Mouse (Mus musculus) frontal cortex, postnatal 10 days (tissue): Measurements from ENCODE around the gene Dok5.
A peak's percentile ranks its signal among the peaks of the same experiment; 100 is the strongest.

Source experiments
- DNase-seq, 2 experiments: peaks; one replicate each; pipeline ENCODE4 v3.0.0; 2022; ENCODE audit warnings: low spot score in 2 of 2, mixed read lengths in 1 of 2

The Dok5 gene

DNA sequence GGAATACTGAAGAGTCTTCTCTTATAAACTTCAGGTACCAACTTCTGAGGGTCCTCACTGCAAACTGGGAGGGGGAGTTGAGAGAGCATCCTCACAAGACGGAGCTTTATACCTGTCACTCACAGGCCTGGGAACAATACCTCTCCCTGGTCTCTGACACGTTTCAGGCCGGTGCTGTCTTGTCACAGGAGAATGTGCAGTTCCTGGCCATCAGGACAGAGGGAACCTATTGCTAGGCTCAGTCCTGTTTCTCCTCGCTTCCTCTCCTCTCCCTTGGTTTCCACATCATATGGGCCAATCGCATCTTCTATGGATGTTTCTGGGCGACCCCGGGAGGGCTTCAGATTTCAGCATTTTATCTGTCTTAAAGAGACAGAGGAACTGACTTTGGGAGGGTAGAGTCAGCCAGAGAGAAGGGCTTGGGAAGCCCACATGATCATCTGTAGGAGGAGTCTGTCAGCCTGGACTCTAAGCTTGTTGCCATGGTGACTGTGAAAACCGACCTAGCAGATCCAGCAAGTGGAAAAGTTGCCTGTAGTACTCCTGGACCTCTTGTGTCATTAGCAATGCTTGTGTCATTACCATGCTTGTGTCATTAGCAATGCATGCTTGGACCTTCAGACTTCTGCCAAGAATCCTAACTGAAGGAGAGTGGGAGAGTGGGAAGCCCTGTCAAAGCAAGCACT lies 59.9 kb downstream of the Dok5 start:
- no peak for DNase-seq

DNA sequence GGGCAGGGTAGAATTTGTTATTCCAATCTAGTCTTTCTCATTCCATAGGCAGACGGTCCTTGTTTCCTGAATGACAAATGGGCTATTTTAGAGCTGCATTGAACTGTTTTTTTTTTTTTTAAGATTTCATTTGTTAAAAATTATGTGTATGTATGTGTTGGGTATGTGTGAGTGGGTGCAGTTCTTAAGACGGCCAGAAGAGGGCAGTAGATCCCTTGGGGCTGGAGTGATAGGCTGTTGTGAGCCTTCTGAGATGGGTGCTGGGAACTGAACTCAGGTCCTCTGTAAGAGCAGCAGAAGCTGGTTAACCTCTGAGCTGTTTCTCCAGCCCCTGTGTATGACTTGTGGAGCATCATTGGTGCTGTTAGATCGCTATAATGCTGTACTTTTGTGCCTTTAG lies 63.6 kb downstream of the Dok5 start:
- no peak for DNase-seq

DNA sequence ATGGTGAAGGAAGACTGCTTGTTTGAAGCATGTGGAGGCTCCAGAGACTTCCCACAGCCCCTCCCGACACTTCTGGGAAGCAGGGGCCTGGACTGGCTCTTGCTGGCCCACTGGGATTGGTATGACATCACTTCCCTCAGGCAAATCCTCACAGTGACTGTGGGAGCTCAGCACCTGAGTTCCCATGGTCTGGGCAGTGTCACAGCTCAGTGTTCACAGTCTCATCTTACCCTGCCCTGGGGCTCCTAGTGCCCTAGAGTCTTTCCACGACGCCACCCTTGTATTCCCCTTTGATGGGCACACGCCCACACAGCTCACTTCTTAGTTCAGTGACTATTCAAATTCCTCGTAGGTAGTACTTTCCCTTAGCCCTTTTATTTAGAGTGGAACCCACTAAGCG lies 71.4 kb downstream of the Dok5 start:
- no peak for DNase-seq

GRCm38 (mm10) chr2:170807555-170808258 lies 76.1 kb downstream of the Dok5 start:
- DNase-seq: no peak

- no peak for DNase-seq
Observed at GRCm38 (mm10) chr2:170808259-170808789, 76.7 kb downstream of the Dok5 start.

DNA sequence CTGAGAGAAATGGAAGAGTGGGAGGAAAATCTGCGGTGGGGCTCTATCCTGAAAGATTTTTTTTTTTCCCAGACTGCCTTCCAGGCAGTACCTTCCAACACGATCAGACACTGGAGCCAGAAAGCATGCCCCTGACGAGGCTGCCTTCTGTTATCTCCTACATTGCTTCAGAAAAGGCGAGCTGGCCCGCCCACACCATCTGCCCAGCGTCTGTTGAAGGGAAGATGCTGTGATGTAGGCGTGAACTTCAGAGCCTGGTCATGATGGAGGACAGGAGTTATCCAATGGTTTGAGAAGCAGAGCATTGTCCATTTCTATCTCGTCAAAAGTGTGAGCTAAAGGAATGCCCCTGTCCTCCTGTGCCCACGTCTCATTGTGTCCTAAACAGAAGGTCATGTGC lies 79.7 kb downstream of the Dok5 start:
- DNase-seq: peak; percentile 27 to 59

DNA sequence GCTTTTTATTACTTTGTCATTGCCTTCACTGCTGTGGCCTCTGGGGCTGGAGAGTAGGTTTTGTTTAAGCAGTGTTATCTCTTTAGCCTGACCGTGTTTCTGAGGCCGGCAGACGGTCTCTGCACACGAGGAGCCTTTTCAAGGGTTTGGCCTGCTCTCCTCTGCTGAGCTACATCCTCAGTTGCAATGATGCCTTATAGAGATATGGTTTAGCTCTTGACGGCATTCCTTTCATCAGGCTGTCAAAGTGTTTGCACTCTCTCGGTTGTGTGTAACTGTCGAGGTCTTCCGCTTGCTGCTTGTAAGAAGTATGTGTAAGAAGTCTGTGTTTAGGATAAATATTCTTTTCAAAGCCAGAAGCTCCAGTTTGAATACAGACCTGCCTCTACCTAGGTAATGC lies 84.7 kb downstream of the Dok5 start:
- DNase-seq: no peak

DNA sequence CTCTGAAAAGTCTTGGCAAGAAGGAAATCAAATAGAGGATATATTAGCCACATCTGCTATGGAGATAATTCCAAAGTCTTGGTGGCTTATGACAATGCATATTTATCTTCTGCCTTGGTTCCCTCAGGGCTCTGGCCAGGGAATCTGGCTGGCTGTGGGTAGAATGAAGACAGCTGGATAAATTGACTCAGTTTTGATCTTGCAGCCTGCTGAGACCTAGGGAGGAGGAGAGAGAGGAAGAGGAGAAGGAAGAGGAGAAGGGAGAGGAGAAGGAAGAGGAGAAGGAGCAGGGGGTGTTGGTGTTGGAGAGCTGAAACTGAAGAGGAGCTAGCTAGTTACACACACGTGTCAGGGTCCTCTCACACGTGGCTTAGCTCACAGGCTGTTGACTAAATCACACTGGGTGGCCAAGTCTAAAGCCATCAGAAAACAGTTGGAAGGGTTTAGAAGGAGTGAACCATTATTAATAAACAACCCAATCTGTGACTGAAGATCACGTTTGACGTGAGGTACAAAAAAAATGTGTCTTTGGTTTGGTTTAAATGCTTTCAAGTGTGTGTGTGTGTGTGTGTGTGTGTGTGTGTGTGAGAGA lies 85.6 kb downstream of the Dok5 start:
- DNase-seq: no peak

DNA sequence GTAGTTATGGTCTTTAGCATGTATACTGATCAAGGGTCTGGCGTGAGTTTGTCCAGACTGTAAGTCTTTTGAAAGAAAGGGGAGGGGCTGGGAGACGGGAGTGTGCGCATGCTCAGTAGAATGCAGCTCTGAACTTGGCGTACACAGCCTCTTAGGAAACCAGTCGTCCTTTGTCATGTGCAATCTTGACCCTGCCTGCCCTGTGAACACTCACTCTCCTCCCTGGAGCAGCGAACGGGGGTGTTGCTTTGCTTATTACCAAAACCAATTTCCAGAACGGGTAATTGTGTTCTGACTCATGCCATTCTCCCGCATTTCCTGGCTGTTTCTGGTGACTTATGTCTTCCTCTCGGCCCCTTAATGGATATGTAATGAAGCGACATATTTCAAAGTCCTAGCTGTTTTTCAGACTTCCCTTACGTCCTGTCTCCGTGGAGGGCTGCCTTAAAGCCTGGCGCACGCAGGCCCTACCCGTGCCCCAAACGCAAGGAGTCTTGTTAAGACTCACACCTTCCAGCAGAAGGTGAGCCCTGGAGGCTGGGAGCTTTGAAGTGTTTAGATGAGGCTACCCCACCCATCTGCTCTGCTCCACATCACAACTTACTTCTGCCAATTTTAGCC lies 95.3 kb downstream of the Dok5 start:
- no peak for DNase-seq

DNA sequence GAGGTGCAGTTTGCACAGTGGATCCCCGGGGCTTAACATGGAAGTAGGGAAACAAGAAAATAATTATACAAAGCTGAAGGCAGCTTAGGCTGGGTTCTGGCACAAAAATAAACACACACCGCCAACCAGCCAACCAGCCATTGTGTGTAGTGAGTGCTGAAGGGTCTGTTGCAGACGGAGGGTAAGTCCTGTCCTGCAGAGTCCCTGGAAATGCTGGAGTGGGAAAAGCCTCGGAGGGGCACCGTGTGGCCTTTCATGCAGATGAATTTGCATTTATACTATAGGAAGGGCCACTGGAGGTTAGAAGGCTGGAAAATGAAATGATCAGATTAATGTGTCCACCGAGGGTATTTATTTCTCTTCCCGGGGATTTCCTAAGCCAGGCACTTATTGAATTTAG lies 97.2 kb downstream of the Dok5 start:
- DNase-seq: no peak

GRCm38 (mm10) chr2:170829191-170829611 lies 97.6 kb downstream of the Dok5 start:
- DNase-seq: no peak

DNA sequence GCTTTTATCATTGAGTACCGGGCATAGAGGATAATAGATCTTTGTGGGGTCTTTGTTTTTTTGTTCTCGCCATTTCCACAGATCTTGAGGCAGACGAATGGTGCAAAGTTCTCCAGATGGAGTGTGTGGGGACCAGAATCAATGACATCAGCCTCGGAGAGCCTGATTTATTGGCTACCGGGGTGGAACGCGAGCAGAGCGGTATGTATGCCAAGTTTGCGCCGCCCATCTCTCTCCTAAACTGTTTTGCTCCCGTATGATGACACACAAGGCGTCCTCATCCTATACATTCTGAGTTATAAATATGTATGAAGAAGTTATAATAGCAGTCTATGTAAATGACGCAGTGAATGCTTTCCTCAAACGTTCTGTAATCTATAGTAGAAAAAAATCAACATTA lies 98.4 kb downstream of the Dok5 start:
- DNase-seq: no peak

- DNase-seq: no peak
Observed at GRCm38 (mm10) chr2:170836862-170837261, 105.3 kb downstream of the Dok5 start.

- no peak for DNase-seq
Observed at GRCm38 (mm10) chr2:170837363-170837762, 105.8 kb downstream of the Dok5 start.

DNA sequence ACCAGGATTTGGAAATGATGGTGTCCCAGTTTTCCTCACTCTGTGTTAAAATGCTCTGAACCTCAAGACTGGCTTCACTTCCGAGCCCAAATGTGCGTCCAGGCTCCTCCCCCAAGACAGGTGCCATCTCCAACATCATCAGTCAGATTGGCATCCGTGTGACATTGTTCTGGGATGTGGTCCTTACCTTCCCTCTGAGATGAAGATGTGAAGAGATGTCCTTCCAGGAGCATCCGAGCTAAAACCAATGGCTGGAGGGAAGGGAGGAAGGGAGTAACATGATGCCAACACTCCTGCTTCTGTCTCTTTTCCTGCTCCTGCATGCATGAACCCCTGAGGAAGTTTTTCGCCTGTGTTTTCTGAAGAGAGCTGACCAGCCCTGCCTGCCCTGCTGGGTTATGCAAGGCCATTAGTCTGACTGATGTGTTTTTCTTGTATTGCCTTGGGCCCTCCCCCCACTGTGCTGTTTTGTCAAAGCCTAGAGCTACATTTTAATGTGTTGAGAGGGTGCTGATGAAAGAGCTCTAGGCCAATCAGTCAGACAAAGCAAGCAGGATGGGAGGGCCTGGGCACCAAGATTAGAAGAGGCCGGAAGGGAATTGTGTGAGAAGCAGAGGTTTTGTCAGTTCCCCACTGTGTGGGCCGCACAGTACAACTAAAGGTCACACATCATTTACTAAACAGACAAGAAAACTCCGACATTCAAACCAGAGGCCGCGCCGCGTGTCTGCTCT lies 106.4 kb downstream of the Dok5 start:
- peak in 1 of 2 experiments; percentile 53 for DNase-seq

DNA sequence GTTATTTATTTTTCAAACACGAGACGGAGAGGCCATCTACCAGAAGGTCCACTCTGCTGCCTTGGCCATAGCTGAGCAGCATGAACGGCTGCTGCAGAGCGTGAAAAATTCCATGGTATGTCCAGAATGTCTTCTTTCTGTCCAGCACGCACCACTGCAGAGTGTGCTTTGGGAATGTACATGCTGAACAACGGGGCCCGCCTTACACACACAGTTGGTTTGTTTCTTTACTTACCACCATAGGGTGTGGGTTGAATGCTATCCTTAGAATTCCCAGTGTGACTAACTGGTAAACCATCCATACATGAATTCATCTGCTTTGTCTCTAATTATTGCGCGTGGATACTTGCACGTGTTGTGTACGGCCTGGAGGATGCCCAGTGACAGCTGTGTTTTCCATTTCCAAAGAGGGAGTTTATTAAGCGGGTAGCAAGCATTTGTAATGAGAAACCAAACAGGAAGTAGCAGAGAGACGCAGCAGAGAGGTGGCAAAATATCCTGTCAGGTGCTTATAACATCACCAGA lies 109.9 kb downstream of the Dok5 start:
- no peak for DNase-seq

- DNase-seq: no peak
Observed at GRCm38 (mm10) chr2:170845511-170845910, 113.9 kb downstream of the Dok5 start.

DNA sequence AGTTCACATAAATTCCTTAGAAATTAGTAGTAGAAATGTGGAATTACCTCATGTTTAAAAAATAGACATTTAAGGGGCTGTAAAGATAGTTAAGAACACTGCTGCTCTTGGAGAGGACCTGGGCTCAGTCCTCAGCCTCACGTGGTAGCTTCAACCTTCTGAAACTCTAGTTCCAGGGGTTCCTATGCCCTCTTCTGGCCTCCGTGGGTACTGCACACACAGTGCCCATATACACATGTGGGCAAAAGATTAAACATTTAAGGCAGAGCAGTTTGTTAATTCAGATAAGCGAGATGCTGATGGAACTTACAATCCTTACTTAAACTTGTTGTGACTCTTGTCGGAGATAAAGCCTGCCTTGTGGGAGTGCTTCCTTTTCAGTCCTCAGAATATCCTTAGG lies 118.5 kb downstream of the Dok5 start:
- DNase-seq: no peak

GRCm38 (mm10) chr2:170852337-170852736 lies 120.7 kb downstream of the Dok5 start:
- no peak for DNase-seq

GRCm38 (mm10) chr2:170855210-170855609 lies 123.6 kb downstream of the Dok5 start:
- peak in 1 of 2 experiments; percentile 25 for DNase-seq

DNA sequence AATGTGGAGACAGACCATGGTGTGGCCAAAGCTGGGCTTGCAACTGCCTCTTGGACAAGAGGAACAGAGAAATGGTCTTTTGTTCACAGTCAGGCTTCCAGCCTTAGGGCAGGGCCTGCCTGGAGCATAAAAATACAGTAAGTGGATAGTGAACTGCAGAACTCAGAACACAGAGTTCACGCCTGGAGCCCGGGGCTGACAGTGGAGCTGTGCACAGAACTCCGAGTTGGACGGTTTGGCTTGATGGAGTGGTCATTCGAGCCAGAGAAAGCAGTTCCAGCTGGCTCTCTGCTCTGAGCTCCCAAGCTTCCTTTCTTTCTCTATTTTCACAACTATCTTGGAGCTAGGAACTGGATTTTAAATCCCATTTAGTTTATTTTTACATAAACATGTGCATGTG lies 124.5 kb downstream of the Dok5 start:
- peak in 1 of 2 experiments; percentile 30 for DNase-seq
